Mouse (Mus musculus): ENCODE results near the gene Srr.

Gene Srr

DNA sequence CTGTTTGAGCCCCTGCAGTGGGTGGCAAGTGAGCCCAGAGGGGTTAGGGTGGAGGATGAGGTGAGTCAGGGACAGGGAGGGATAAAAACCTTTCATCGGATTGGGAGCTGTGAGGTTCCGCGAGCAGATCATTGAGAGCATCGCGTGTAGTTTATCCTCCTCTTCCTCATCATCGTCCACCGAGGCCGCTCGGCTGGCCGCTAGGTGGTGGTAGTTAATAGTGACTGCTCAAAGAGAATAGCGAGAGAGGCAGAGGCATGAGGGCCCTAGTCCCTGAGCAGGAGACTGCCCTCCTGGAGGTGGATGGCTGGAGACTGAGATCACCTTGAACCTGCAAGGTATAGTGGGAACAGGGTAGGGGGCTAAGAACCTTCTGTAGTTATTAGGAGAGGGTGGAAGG is 62.3 kb downstream of the Srr start:
- no peak for DNase-seq (ENCODE audit: low spot score)

DNA sequence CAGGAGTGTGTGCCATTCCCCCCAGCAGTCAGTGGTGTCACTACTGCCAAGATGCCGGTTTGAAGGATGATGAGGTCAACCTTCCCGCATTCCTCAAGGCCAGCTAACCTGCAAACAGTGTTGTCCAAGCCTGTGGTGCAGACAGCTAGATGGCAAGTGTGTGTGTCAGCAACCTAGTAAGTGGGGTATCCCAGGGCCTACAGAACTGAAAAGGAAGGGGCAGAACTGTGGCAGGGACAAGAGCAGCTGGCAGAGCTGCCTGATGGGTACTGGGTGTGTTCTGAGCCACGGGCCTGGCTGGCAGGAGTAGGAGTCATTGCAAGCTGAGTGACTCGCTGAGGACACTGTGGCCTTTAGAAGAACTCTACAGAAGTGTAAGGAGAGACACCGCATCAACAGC is 63.6 kb downstream of the Srr start:
- no peak for DNase-seq (ENCODE audit: low spot score)

- no peak for DNase-seq (ENCODE audit: low spot score)
Measured at GRCm38 (mm10) chr11:74857756-74858155, 68.0 kb downstream of the Srr start.
